Mouse (Mus musculus): ENCODE results near the gene Rad9a.

DNA sequence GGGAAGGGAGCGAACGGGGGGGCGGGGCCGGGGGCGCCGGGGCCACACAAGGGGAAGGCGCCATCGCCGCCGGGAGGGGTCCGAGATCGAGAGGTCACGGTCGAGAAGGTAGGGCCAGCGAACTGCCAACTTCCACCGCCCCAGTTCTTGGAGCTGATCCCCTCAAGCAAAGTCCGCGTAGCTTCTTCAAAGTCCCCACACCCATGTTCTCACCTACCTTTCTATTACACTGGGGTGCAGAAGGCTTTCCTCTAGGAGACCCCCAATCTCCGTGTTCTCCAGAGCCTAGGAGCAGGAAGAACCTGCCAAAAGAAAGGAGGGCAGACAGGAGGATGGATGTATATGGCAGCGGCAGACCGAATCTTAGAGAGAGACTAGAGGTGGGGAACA, 14.0 kb upstream of the Rad9a start:
- TF ChIP-seq CTCF (IDR thresholded peaks at IDR 0.05 in 2 of 3, conservative IDR thresholded peaks at IDR 0.05 in 1 of 3; ENCODE audit: control insufficient read depth in 1 of 3, insufficient read depth in 1 of 3, low read depth in 2 of 3, low read length in 3 of 3, poor library complexity in 1 of 3, severe bottlenecking in 1 of 3) = no peak
- TF ChIP-seq ELF1 (IDR thresholded peaks at IDR 0.05; ENCODE audit: low read depth, low read length) = no peak
- no peak for TF ChIP-seq POLR2AphosphoS5 (IDR thresholded peaks at IDR 0.05; ENCODE audit: borderline replicate concordance, low read depth, low read length)
